Mouse (Mus musculus) midbrain, embryonic 12.5 days (tissue): Measurements from ENCODE around the gene Lhpp. TPM values are rescaled to one million over a fixed set of nuclear protein-coding genes. Genes with fewer than 3 reads are reported as not detected.

Experiments
- ATAC-seq: fragments of 200-750 bp; cut with Nextera tagmentation; 2 replicates; pipeline ENCODE4 v1.8.0; 2017; ENCODE audit warnings: low read depth, moderate TSS enrichment, moderate library complexity; ENCODE audit not compliant: low FRiP score
- H3K27ac ChIP-seq: fragments of 300-500 bp; sonication (generic); replicated peaks from 2 replicates; pipeline ENCODE4 v1.5.1; 2016; ENCODE audit warnings: mild to moderate bottlenecking
- H3K27me3 ChIP-seq: fragments of 300-500 bp; sonication (generic); 2 replicates; pipeline ENCODE4 v1.6.1; 2016; ENCODE audit warnings: mild to moderate bottlenecking
- H3K36me3 ChIP-seq: fragments of 300-500 bp; sonication (generic); 2 replicates; pipeline ENCODE4 v1.6.1; 2016
- H3K4me1 ChIP-seq: fragments of 300-500 bp; sonication (generic); 2 replicates; pipeline ENCODE4 v1.6.1; 2016
- H3K4me2 ChIP-seq: fragments of 300-500 bp; sonication (generic); replicated peaks from 2 replicates; pipeline ENCODE4 v1.6.1; 2016; ENCODE audit warnings: mild to moderate bottlenecking, moderate library complexity
- H3K4me3 ChIP-seq: fragments of 300-500 bp; sonication (generic); 2 replicates; pipeline ENCODE4 v1.5.1; 2016; ENCODE audit warnings: mild to moderate bottlenecking
- H3K9ac ChIP-seq: fragments of 300-500 bp; sonication (generic); replicated peaks from 2 replicates; pipeline ENCODE4 v1.6.1; 2016; ENCODE audit warnings: mild to moderate bottlenecking, moderate library complexity
- H3K9me3 ChIP-seq: fragments of 300-500 bp; sonication (generic); 2 replicates; pipeline ENCODE4 v1.6.1; 2016; ENCODE audit warnings: mild to moderate bottlenecking
- WGBS: fragments of 180-500 bp; shearing (Covaris S2); methylation state at CpG from one replicate; pipeline ENCODE4 v1.1.7; 2016; 5-methylcytosine and 5-hydroxymethylcytosine counted together
- polyA plus RNA-seq: library from polyadenylated mRNA; unstranded; fragments of >200 nt; fragmentation: Nextera tagmentation; extraction: Ambion mirVana; gene quantifications from 2 replicates; pipeline ENCODE4 v1.2.1, GENCODE M21; 2016

Lhpp gene
- polyA plus RNA-seq, 1 experiment from 2014 or later: 17.5 TPM

DNA sequence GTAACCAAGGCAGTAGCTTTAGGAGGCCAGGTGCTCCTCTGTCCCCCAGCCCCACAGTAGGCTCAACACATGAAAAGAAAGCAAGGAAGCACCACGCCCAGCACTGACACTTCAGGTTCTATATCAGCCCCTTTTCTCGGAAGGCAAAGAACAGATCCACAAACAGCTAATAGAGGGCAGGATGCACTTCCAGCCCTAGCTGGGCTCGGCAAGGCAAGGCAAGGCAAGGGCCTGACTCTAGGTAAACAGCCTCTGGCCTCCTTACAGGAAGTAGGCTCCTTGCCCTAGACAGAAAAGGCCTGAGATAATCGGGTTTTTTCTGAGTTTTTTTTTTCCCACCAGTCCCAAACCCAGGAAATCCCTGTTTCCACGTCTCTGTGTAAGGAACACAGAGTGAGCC, 79.3 kb downstream of the Lhpp start:
- 0 out of 2 replicates have a peak, but pooled peaks cover 2% of the 10 kb centered on the region for H3K4me1 ChIP-seq
- H3K27ac ChIP-seq: no peak overlapping the region
- H3K9ac ChIP-seq: no peak overlapping the region
- H3K4me3 ChIP-seq: no peak overlapping the region
- no peaks in the 10 kb centered on the region for H3K27me3 ChIP-seq
- no peak overlapping the region for H3K4me2 ChIP-seq
- no peaks in the 10 kb centered on the region for H3K9me3 ChIP-seq
- ATAC-seq: no peak
- no peaks in the 10 kb centered on the region for H3K36me3 ChIP-seq
- 88% methylated on average over 5 of the region's 5 CpGs for WGBS

DNA sequence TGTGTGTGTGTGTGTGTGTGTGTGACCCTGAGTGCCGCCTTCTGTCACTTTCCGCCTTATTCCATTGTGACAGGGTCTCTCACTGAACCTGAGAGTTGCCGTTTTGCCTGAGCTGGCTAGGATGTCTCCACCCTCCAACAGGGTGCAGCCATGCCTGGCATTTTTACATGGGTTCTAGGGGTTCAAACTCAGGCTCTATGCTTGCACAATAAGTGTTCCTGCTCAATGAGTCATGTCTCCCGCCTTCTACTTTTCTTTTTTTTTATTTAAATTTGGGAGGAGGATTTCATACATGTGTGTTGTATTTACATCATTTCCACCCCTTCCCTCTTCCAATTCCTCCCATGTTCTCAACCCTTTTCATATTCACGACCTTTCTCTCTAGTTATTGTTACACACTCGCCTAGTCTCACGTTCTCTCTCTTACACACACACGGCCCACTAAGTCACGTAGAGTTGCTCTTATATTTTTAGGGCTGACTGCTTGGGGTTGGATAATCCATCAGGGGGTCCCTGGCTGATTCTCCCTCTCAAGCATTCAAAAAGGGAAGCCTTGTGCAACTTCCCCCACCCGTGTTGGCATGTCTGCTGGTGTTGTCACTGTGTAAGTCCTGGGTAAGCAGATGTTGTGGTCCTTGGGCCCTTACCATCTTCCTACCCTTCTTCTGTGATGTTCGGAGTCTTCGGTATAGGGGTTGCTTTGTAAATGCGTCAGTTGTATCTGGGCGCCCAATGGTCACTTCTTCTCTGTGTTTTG, 80.5 kb downstream of the Lhpp start:
- H3K4me1 ChIP-seq: 0 out of 2 replicates have a peak, but pooled peaks cover 2% of the 10 kb centered on the region
- no peak overlapping the region for H3K4me3 ChIP-seq
- no peaks in the 10 kb centered on the region for H3K36me3 ChIP-seq
- no peak overlapping the region for H3K9ac ChIP-seq
- no peak overlapping the region for H3K4me2 ChIP-seq
- H3K27me3 ChIP-seq: no peaks in the 10 kb centered on the region
- 89% methylated on average over 14 of the region's 14 CpGs for WGBS
- no peaks in the 10 kb centered on the region for H3K9me3 ChIP-seq
- ATAC-seq: no peak
- H3K27ac ChIP-seq: no peak overlapping the region

DNA sequence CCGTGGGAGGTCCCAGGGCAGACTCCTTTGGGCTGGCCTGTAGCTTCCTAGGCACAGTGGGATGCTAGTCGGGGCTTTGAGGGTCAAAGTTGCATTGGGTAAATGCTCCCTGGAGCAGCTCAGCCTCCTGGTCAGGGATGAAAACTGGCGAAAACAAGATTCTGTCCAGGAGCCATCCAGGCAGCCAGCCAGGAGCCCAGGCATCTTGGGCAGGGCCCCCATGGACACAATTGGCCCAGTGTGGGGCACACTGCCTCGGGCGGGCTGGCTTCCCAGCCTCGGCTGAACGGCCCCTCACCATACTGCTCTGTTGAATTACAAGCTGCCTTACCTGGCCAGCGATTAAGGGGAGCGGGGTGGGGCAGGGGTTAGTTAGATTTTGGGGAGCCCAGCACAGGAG, 82.3 kb downstream of the Lhpp start:
- Histone ChIP-seq H3K4me2 (no peak overlapping the region), H3K4me1 (0 out of 2 replicates have a peak, but pooled peaks cover 2% of the 10 kb centered on the region), H3K9ac (no peak overlapping the region), H3K36me3 (no peaks in the 10 kb centered on the region), H3K27ac (no peak overlapping the region), H3K27me3 (no peaks in the 10 kb centered on the region), H3K9me3 (no peaks in the 10 kb centered on the region), H3K4me3 (no peak overlapping the region)
- WGBS: 74% methylated on average over 9 of the region's 9 CpGs
- ATAC-seq: no peak

DNA sequence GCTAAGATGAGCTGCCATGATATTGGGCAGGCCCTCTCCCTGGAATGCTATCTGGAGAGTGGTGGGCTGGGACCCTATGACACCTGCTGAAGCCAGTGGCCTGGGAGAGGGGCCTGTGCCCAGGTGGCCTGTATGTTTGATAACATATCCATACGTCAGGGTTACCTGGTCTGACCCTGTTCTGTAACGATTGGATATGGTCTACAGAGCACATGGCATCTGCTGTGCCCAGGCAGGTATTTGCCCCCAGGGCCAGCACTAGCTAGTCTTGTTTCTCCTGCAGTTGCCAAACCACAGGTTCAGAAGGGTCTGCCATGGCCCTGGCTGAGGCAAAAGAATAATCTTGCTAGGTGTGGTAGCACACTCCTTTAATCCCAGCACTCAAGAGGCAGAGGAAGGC, 83.1 kb downstream of the Lhpp start:
- no peak overlapping the region for H3K9ac ChIP-seq
- no peak overlapping the region for H3K4me3 ChIP-seq

DNA sequence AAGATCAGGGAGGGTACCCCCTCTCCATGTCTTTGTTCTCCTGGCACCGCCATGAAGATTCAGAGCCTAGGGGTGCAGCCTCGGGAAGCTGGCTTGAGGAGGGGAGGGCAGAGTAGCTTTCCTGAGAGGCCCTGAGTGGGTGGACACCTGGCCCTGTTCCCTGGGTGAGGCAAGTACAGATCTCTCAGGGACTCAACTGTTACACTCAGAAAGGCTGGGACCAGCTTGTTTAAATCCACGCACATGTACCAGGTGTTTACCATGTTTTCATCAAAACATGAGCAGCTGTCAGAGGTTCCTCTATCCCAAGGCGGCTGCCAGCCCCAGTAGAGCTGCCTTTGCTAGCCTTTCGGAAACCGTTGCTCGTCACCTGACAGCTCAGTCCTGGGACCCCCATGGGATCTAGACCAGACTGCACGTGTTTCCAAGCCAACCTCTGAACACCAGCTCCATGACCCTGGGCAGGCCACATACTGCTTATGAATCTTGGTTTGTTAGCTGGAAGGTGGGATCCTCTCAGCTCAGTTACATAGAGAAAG, 86.9 kb downstream of the Lhpp start:
- no peaks in the 10 kb centered on the region for H3K36me3 ChIP-seq
- no peak overlapping the region for H3K27ac ChIP-seq
- no peaks in the 10 kb centered on the region for H3K9me3 ChIP-seq
- ATAC-seq: no peak
- H3K9ac ChIP-seq: no peak overlapping the region
- no peaks in the 10 kb centered on the region for H3K4me1 ChIP-seq
- H3K27me3 ChIP-seq: no peaks in the 10 kb centered on the region
- 86% methylated on average over 8 of the region's 8 CpGs for WGBS
- no peak overlapping the region for H3K4me2 ChIP-seq
- no peak overlapping the region for H3K4me3 ChIP-seq

More for the DNA sequence above, 83.1 kb downstream of the Lhpp start:
- ATAC-seq: no peak
- WGBS: 98% methylated on average over 2 of the region's 2 CpGs
- Histone ChIP-seq H3K27me3 (no peaks in the 10 kb centered on the region), H3K9me3 (no peaks in the 10 kb centered on the region), H3K4me1 (0 out of 2 replicates have a peak, but pooled peaks cover 2% of the 10 kb centered on the region), H3K27ac (no peak overlapping the region), H3K36me3 (no peaks in the 10 kb centered on the region), H3K4me2 (no peak overlapping the region)

DNA sequence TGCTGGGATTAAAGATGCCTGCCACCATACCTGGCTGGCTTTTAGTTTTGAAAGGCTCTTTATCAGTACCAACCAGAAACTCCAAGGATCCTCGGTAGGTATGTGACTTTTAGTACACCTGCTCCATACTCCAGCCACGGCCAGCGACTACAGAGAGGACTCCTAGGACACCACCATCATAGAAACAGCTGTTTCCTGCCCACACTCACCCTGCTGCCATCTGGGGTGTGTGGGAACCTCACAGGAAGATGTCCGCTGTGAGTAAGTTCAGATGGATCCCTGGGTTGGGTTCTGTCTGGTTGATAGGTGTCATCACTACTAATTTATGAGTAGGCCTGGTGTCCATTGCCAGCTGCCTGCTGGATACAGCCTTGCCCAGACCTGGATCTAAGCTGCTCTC, 88.3 kb downstream of the Lhpp start:
- Histone ChIP-seq H3K4me3 (no peak overlapping the region), H3K4me2 (no peak overlapping the region), H3K4me1 (no peaks in the 10 kb centered on the region), H3K36me3 (no peaks in the 10 kb centered on the region), H3K27me3 (no peaks in the 10 kb centered on the region), H3K9ac (no peak overlapping the region), H3K27ac (no peak overlapping the region), H3K9me3 (no peaks in the 10 kb centered on the region)
- 86% methylated on average over 4 of the region's 4 CpGs for WGBS
- ATAC-seq: no peak

DNA sequence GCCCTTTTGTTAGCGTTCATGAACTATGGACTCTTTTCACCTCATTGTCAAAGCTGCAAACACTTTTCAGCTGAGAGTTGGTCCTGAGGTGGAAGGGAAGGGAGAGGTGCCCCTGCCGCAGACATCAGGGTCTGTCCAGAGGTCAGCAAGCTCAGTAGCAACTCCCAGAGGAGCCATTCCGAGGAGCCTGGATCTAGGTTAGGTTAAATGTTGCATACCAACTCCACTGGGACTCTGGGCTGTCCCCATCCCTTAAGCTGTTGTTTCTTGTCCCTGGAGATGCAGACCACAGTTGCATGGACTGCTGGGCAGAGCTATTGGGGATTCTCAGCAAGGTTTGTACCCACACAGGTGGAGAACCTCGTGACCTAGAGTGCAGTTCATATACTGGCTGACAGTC, 88.7 kb downstream of the Lhpp start:
- Histone ChIP-seq H3K4me1 (no peaks in the 10 kb centered on the region), H3K4me2 (no peak overlapping the region), H3K4me3 (no peak overlapping the region), H3K9ac (no peak overlapping the region), H3K27me3 (no peaks in the 10 kb centered on the region), H3K36me3 (no peaks in the 10 kb centered on the region), H3K9me3 (no peaks in the 10 kb centered on the region), H3K27ac (no peak overlapping the region)
- ATAC-seq: no peak
- WGBS: 75% methylated on average over 4 of the region's 4 CpGs

DNA sequence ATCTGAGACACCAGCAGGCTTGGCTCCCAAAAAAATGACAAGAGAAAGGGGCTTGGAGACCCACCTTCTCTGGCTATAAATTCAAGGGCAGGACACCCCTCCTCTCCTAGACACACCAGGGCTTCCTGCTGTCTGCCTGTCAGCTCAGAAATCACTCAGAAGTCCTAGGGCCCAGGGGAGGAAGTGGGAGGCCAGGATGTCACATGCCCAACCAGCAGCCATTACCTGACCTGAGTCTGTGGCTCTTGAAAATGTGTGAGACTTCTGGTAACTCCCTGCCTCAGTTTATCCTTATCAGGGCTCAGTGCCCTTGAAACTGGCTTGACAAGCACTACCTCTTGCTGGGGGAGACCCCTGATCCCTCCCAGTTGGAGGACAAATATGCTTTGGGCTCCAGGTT, 89.2 kb downstream of the Lhpp start:
- no peak overlapping the region for H3K4me2 ChIP-seq
- no peaks in the 10 kb centered on the region for H3K4me1 ChIP-seq
- H3K9ac ChIP-seq: no peak overlapping the region
- H3K27me3 ChIP-seq: no peaks in the 10 kb centered on the region
- no peak overlapping the region for H3K27ac ChIP-seq
- no peak for ATAC-seq
- no peak overlapping the region for H3K4me3 ChIP-seq
- H3K36me3 ChIP-seq: no peaks in the 10 kb centered on the region
- H3K9me3 ChIP-seq: no peaks in the 10 kb centered on the region

DNA sequence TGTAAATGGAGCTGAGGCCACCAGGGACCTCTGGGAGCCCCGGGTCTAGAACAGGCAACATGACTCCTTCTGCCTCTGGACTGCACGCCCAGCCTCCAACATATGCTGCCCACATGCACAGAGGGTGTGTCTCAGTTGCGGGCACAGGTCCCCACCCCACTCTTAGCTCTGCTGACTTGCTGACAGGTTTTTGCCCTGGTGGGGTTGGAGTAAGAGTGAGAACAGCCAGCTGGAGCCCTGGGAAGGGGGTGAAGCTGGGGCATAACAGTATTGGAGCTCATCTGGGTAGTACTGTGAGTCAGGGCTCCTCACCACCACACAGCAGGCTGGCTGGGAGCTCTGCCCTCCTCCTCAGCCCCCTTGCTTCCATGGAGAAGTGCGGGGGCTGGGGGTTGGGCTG, 89.7 kb downstream of the Lhpp start:
- Histone ChIP-seq H3K27me3 (no peaks in the 10 kb centered on the region), H3K9ac (no peak overlapping the region), H3K4me3 (no peak overlapping the region), H3K4me1 (no peaks in the 10 kb centered on the region), H3K9me3 (no peaks in the 10 kb centered on the region), H3K27ac (no peak overlapping the region), H3K4me2 (no peak overlapping the region), H3K36me3 (no peaks in the 10 kb centered on the region)
- no peak for ATAC-seq
- 86% methylated on average over 4 of the region's 4 CpGs for WGBS

DNA sequence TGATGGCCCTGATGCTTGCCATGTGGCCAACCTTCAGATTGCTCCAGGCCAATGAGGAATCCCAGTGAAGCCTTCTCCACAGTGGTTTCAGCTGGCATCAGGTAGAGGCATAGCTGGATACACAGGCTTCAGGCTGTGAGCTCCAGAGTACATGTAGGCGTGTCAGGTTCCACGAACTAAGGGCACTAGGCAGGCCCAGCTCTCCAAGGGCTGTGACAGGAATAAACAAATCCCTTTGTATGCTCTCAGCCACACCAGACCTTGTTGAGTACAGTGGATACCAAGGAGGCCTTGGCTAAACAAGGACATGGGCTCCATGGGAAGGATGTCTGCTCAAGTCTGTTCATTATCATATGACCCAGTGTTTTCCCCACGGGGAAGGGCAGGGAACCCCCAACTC, 91.0 kb downstream of the Lhpp start:
- H3K4me2 ChIP-seq: no peak overlapping the region
- no peaks in the 10 kb centered on the region for H3K36me3 ChIP-seq
- WGBS: 85% methylated on average over 3 of the region's 3 CpGs
- no peak overlapping the region for H3K4me3 ChIP-seq
- H3K9me3 ChIP-seq: no peaks in the 10 kb centered on the region
- H3K9ac ChIP-seq: no peak overlapping the region
- H3K27ac ChIP-seq: no peak overlapping the region
- H3K27me3 ChIP-seq: no peaks in the 10 kb centered on the region
- no peaks in the 10 kb centered on the region for H3K4me1 ChIP-seq
- ATAC-seq: no peak

DNA sequence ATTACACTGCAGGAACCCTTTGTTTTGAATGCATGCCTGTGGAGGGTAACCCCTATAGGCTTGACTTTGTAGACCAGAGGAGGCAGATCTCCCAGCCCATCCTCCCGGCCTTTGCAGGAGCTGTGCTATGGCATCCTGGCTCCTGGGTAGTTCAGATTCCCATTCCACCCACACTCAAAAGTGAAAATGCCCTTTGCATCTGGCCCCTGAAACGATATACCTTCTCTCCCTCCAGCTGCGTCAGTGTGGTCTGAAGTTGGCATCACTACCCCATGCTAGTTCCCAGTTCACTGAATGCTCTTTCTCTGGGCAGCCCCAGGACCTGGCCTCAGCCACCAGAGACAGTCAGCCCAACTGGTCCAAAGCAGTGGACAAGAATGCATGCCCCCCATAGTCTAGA, 91.6 kb downstream of the Lhpp start:
- Histone ChIP-seq H3K4me1 (no peaks in the 10 kb centered on the region), H3K27ac (no peak overlapping the region), H3K4me2 (no peak overlapping the region), H3K4me3 (no peak overlapping the region), H3K9ac (no peak overlapping the region), H3K36me3 (no peaks in the 10 kb centered on the region), H3K9me3 (no peaks in the 10 kb centered on the region), H3K27me3 (no peaks in the 10 kb centered on the region)
- ATAC-seq: no peak
- 86% methylated on average over 3 of the region's 3 CpGs for WGBS

DNA sequence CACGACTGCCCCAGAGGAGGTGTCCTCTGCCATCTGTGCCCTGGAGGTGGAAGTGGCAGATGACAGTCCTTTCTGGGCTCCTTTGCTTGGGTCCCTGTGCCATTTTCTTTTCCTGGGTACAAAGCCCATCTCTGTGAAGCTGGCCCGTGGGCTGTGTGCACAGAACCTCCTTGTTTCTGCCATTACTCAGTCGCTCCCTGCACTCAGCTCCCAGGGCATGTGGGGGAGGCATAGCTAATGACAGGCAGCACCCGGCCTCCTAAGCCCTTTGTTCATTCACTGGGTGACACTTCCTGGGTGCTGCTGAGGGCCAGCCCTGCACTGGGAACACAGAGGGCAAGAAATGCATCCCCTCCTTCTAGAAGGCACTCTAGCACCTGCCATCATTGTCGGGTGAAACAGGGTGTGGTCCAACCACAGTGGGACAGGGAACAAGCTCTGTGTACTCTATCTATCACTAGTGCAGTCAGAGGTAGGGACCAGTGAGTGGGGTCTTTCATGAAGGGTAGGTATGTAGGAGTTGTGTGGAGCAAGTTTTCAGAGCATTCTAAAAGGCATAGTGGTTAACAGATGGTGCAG, 92.1 kb downstream of the Lhpp start:
- Histone ChIP-seq H3K4me2 (no peak overlapping the region), H3K27ac (no peak overlapping the region), H3K27me3 (no peaks in the 10 kb centered on the region), H3K9me3 (no peaks in the 10 kb centered on the region), H3K36me3 (no peaks in the 10 kb centered on the region), H3K4me1 (no peaks in the 10 kb centered on the region), H3K9ac (no peak overlapping the region), H3K4me3 (no peak overlapping the region)
- no peak for ATAC-seq
- 82% methylated on average over 5 of the region's 5 CpGs for WGBS
